ENCODE assay signal across 19 mouse cellular contexts in genomic region chr2:103020191-103020987, GRCm38 (mm10). TPM values are rescaled to one million over a fixed set of nuclear protein-coding genes. Genes with fewer than 3 reads are reported as not detected.
DNase-seq lines count a peak whose midpoint lies in the region; ATAC-seq and TF ChIP-seq lines count a peak whose summit lies in the region.
"Had no signal": no experiment of that assay in that cellular context is flagged by ENCODE, and none has a peak within 500 bp of the region (broad histone marks: within the 10 kb centered on the region; RNA-seq: fewer than 3 reads in every experiment).

No protein-coding gene starts in this region.

- no peak overlapping the region for H3K9ac ChIP-seq in midbrain, embryonic 11.5 days (ENCODE audit: low read length)
- no peak overlapping the region for H3K9ac ChIP-seq in forebrain, embryonic 15.5 days (replicated peaks)
- H3K9ac ChIP-seq: heart, embryonic 15.5 days; liver, embryonic 13.5 days had no signal

- peak; percentile 70 for ATAC-seq in midbrain, embryonic 11.5 days (ENCODE audit: low FRiP score)
- ATAC-seq in forebrain, embryonic 15.5 days (replicated peaks), result peak; percentile 80
- peak; percentile 78 for ATAC-seq in megakaryocyte-erythroid progenitor cell, adult 5-6 weeks (replicated peaks; ENCODE audit: low FRiP score, low TSS enrichment, poor library complexity, severe bottlenecking)
- ATAC-seq in granulocyte monocyte progenitor cell, adult 5-6 weeks (replicated peaks; ENCODE audit: poor library complexity, severe bottlenecking), result no peak
- ATAC-seq: CD4-positive, CD25-positive, alpha-beta regulatory T cell, adult 4 months; inflammation-experienced regulatory T-cells, adult 6 months had no signal

- H3K9me3 ChIP-seq in midbrain, embryonic 11.5 days (ENCODE audit: control insufficient read depth, low read length), result no peaks in the 10 kb centered on the region
- H3K9me3 ChIP-seq in midbrain, embryonic 10.5 days (replicated peaks), result no peaks in the 10 kb centered on the region
- H3K9me3 ChIP-seq in forebrain, embryonic 15.5 days, result no peaks in the 10 kb centered on the region
- H3K9me3 ChIP-seq: heart, embryonic 15.5 days; liver, embryonic 13.5 days had no signal

- 63% methylated on average over 4 of the region's 4 CpGs for WGBS in midbrain, embryonic 11.5 days
- 87% methylated on average over 4 of the region's 4 CpGs for WGBS in midbrain, embryonic 10.5 days
- WGBS in forebrain, embryonic 15.5 days, result 20% methylated on average over 4 of the region's 4 CpGs

- H3K36me3 ChIP-seq in midbrain, embryonic 11.5 days (ENCODE audit: control insufficient read depth, insufficient read depth, low read length), result no peaks in the 10 kb centered on the region
- H3K36me3 ChIP-seq in midbrain, embryonic 10.5 days, result peaks cover 16% of the 10 kb centered on the region
- no peaks in the 10 kb centered on the region for H3K36me3 ChIP-seq in forebrain, embryonic 15.5 days

- H3K27me3 ChIP-seq in midbrain, embryonic 11.5 days (ENCODE audit: control insufficient read depth, insufficient read depth, low read length), result no peaks in the 10 kb centered on the region
- H3K27me3 ChIP-seq in midbrain, embryonic 10.5 days (ENCODE audit: low read depth, poor library complexity, severe bottlenecking), result no peaks in the 10 kb centered on the region
- H3K27me3 ChIP-seq in forebrain, embryonic 15.5 days, result no peaks in the 10 kb centered on the region
- H3K27me3 ChIP-seq: heart, embryonic 15.5 days; liver, embryonic 13.5 days had no signal

- TF ChIP-seq CTCF in gastrocnemius, adult 2 months (IDR thresholded peaks at IDR 0.05), result no peak

- no peak overlapping the region for H3K4me2 ChIP-seq in midbrain, embryonic 11.5 days
- H3K4me2 ChIP-seq in forebrain, embryonic 15.5 days (replicated peaks), result no peak overlapping the region
- H3K4me2 ChIP-seq: heart, embryonic 15.5 days; liver, embryonic 13.5 days had no signal

- DNase-seq in midbrain, embryonic 11.5 days (ENCODE audit: low spot score, missing footprints), result no peak
- no peak for DNase-seq in midbrain, embryonic 10.5 days (ENCODE audit: low spot score)
- peak; percentile 49 for DNase-seq in retina, embryonic 14.5 days (ENCODE audit: low spot score)
- no peak for DNase-seq in kidney, postnatal 25 days
- no peak for DNase-seq in gastrocnemius, adult 2 months
- DNase-seq: cerebellum, adult 18-20 months; gastrocnemius, postnatal 14 days; kidney, postnatal 14 days; liver, embryonic 13.5 days; lung, postnatal 36 days; spleen, adult 18-20 months; thymus, postnatal 25 days had no signal

- H3K4me1 ChIP-seq in midbrain, embryonic 11.5 days (ENCODE audit: control insufficient read depth, insufficient read depth, low read length), result peaks cover 13% of the 10 kb centered on the region; the same call in 1 of the 2 replicates
- H3K4me1 ChIP-seq in midbrain, embryonic 10.5 days, result peaks cover 21% of the 10 kb centered on the region
- H3K4me1 ChIP-seq in forebrain, embryonic 15.5 days, result peaks cover 32% of the 10 kb centered on the region
- H3K4me1 ChIP-seq: heart, embryonic 15.5 days had no signal

- H3K4me3 ChIP-seq in midbrain, embryonic 11.5 days (ENCODE audit: low read depth, low read length), result no peak overlapping the region
- no peak overlapping the region for H3K4me3 ChIP-seq in midbrain, embryonic 10.5 days
- H3K4me3 ChIP-seq in forebrain, embryonic 15.5 days, result no peak overlapping the region
- no peak overlapping the region for H3K4me3 ChIP-seq in gastrocnemius, adult 2 months
- H3K4me3 ChIP-seq: erythroblast, embryonic 14.5 days; heart, embryonic 15.5 days; liver, embryonic 13.5 days had no signal

- no peak overlapping the region for H3K27ac ChIP-seq in midbrain, embryonic 11.5 days (ENCODE audit: low read depth, low read length)
- H3K27ac ChIP-seq in midbrain, embryonic 10.5 days (replicated peaks), result no peak overlapping the region; the same call in 1 of the 2 replicates
- 0 out of 2 replicates have a peak overlapping the region, but pooled peaks have one; percentile 14 for H3K27ac ChIP-seq in forebrain, embryonic 15.5 days (replicated peaks)
- no peak overlapping the region for H3K27ac ChIP-seq in gastrocnemius, adult 2 months
- H3K27ac ChIP-seq: heart, embryonic 15.5 days; liver, embryonic 13.5 days had no signal

- intact Hi-C loops in gastrocnemius, adult 2 months (cut with DNase I), result loop anchor here (1.0 to 2.0 kb wide), 2 partner anchors 277 to 338 kb away; no protein-coding TSS in a partner anchor

RNA-seq across cellular contexts. Expression of gene Pdhx, which starts 52.9 kb away (rescaled TPM):
- polyA plus RNA-seq in midbrain, embryonic 11.5 days (2014; fragmentation: Nextera tagmentation; extraction: Ambion mirVana), result 54.4 and 57.7 TPM in 2 replicates
- polyA plus RNA-seq in midbrain, embryonic 10.5 days (2016; fragmentation: Nextera tagmentation; extraction: Ambion mirVana), result 41.3 and 49.3 TPM in 2 replicates
- polyA plus RNA-seq in forebrain, embryonic 15.5 days (2015; fragmentation: Nextera tagmentation; extraction: Ambion mirVana), result 58.7 and 62.2 TPM in 2 replicates
- total RNA-seq in megakaryocyte-erythroid progenitor cell, adult 5-6 weeks (2014; fragmentation: Nextera tagmentation), result 17.9 and 24.6 TPM in 2 replicates
- 22.6 and 30.6 TPM in 2 replicates for total RNA-seq in megakaryocyte-erythroid progenitor cell, adult 5-6 weeks (2017)
- total RNA-seq in gastrocnemius, adult 2 months (2021), result 100 to 1,000 TPM in 1 of 2 experiments, 10 to 100 TPM in 1; 69.0 to 104 TPM
- 18.8 and 19.9 TPM in 2 replicates for total RNA-seq in granulocyte monocyte progenitor cell, adult 5-6 weeks (2014; fragmentation: Nextera tagmentation)
- total RNA-seq in granulocyte monocyte progenitor cell, adult 5-6 weeks (2017), result 25.5 and 47.9 TPM in 2 replicates

RNA-seq across cellular contexts. Expression of gene Apip, which starts 53.1 kb away (rescaled TPM):
- 60.0 and 61.8 TPM in 2 replicates for polyA plus RNA-seq in midbrain, embryonic 11.5 days (2014; fragmentation: Nextera tagmentation; extraction: Ambion mirVana)
- polyA plus RNA-seq in midbrain, embryonic 10.5 days (2016; fragmentation: Nextera tagmentation; extraction: Ambion mirVana), result 62.3 and 64.5 TPM in 2 replicates
- 45.2 and 48.1 TPM in 2 replicates for polyA plus RNA-seq in forebrain, embryonic 15.5 days (2015; fragmentation: Nextera tagmentation; extraction: Ambion mirVana)
- 61.8 and 85.4 TPM in 2 replicates for total RNA-seq in megakaryocyte-erythroid progenitor cell, adult 5-6 weeks (2014; fragmentation: Nextera tagmentation)
- 30.3 and 56.7 TPM in 2 replicates for total RNA-seq in megakaryocyte-erythroid progenitor cell, adult 5-6 weeks (2017)
- 10 to 100 TPM; 36.0 to 50.7 TPM for total RNA-seq in gastrocnemius, adult 2 months (2021)
- 38.1 and 47.7 TPM in 2 replicates for total RNA-seq in granulocyte monocyte progenitor cell, adult 5-6 weeks (2014; fragmentation: Nextera tagmentation)
- total RNA-seq in granulocyte monocyte progenitor cell, adult 5-6 weeks (2017), result 31.8 and 38.2 TPM in 2 replicates
